Mouse (Mus musculus): ENCODE data around the gene Acsl1.

DNA sequence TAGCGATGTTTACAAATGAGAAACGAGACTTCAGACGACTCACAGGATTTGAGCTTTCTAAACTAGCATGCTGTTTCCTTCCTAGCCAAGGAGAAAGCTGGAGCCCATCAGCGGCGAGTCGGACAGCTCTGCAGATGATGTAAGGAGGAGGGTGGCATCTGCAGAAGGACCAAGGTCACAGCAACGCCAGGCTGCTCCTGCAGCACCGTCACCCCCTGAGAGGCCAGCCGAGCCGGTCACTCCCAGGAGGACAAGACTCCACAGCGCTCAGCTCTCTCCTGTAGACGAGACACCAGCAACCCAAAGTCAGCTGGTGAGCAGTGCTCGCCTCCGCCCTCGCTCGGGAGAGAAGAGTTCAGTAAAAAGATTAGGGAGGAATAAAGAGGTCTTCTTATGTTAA lies 91.5 kb downstream of the Acsl1 start:
- TF ChIP-seq CTCF (IDR thresholded peaks at IDR 0.05; ENCODE audit: insufficient read depth, low read length): no peak
- TF ChIP-seq POLR2A (IDR thresholded peaks at IDR 0.05; ENCODE audit: borderline replicate concordance, extremely low read depth, low read depth, low read length): no peak

All from lung, adult 2 months (tissue).